Mouse (Mus musculus): Measurements from ENCODE around the gene Ppm1n. TPM values are rescaled to one million over a fixed set of nuclear protein-coding genes. Genes with fewer than 3 reads are reported as not detected.

Ppm1n gene
- 1 to 10 TPM; 3.8 to 5.0 TPM for polyA plus RNA-seq (2017; shearing (Covaris generic))

GRCm38 (mm10) chr7:19279581-19280114, at the start of gene Ppm1n:
Ppm1n (minus strand) TSS chr7:19280064.

GRCm38 (mm10) chr7:19309884-19310641, 30.2 kb upstream of the Ppm1n start, which contains the start of gene Fosb:
Fosb (minus strand) TSS chr7:19310051.

GRCm38 (mm10) chr7:19282385-19282784, 2.5 kb upstream of the Ppm1n start, which contains the start of gene Rtn2:
Rtn2 (plus strand) TSS chr7:19282624.

GRCm38 (mm10) chr7:19271238-19272172, 8.4 kb downstream of the Ppm1n start, which contains the start of gene Vasp:
Vasp (minus strand) TSS chr7:19271817.

GRCm38 (mm10) chr7:19227883-19228792, 51.7 kb downstream of the Ppm1n start, which contains the start of gene Opa3:
Opa3 (plus strand) TSS chr7:19228334.

Other genes with a start within 250 kb of the Ppm1n start
- under 1 TPM in 1 of 2 experiments, not detected in 1; 0.16 TPM for gene Rsph6a, start 225.4 kb downstream of the Ppm1n start, polyA plus RNA-seq (2017; shearing (Covaris generic))
- gene Dmwd, start 203.8 kb downstream of the Ppm1n start, polyA plus RNA-seq (2017; shearing (Covaris generic)) = 1 to 10 TPM in 1 of 2 experiments, not detected in 1; 1.4 TPM
- under 1 TPM; 0.35 to 0.40 TPM for gene Dmpk, start 196.2 kb downstream of the Ppm1n start, polyA plus RNA-seq (2017; shearing (Covaris generic))
- under 1 TPM; 0.15 to 0.88 TPM for gene Six5, start 185.5 kb downstream of the Ppm1n start, polyA plus RNA-seq (2017; shearing (Covaris generic))
- under 1 TPM in 1 of 2 experiments, not detected in 1; 0.11 TPM for gene Gm4969, start 161.7 kb downstream of the Ppm1n start, polyA plus RNA-seq (2017; shearing (Covaris generic))
- gene Fbxo46, start 160.2 kb downstream of the Ppm1n start, polyA plus RNA-seq (2017; shearing (Covaris generic)) = 10 to 100 TPM; 18.1 to 22.6 TPM
- 10 to 100 TPM in 1 of 2 experiments, 1 to 10 TPM in 1; 9.6 to 11.2 TPM for gene Qpctl, start 130.8 kb downstream of the Ppm1n start, polyA plus RNA-seq (2017; shearing (Covaris generic))
- 10 to 100 TPM; 35.0 to 39.0 TPM for gene Snrpd2, start 130.3 kb downstream of the Ppm1n start, polyA plus RNA-seq (2017; shearing (Covaris generic))
- under 1 TPM in 1 of 2 experiments, not detected in 1; 0.39 TPM for gene Gipr, start 113.9 kb downstream of the Ppm1n start, polyA plus RNA-seq (2017; shearing (Covaris generic))
- gene Eml2, start 103.6 kb downstream of the Ppm1n start, polyA plus RNA-seq (2017; shearing (Covaris generic)) = 10 to 100 TPM; 19.8 to 24.3 TPM
- under 1 TPM in 1 of 2 experiments, not detected in 1; 0.27 TPM for gene Gpr4, start 67.5 kb downstream of the Ppm1n start, polyA plus RNA-seq (2017; shearing (Covaris generic))
- gene Opa3, start 51.7 kb downstream of the Ppm1n start, polyA plus RNA-seq (2017; shearing (Covaris generic)) = 10 to 100 TPM; 21.1 to 31.1 TPM
- 100 to 1,000 TPM; 264 to 271 TPM for gene Vasp, start 8.2 kb downstream of the Ppm1n start, polyA plus RNA-seq (2017; shearing (Covaris generic))
- gene Rtn2, start 2.6 kb upstream of the Ppm1n start, polyA plus RNA-seq (2017; shearing (Covaris generic)) = under 1 TPM; 0.49 to 0.80 TPM
- gene Fosb, start 30.0 kb upstream of the Ppm1n start, polyA plus RNA-seq (2017; shearing (Covaris generic)) = 1 to 10 TPM; 2.0 to 3.1 TPM
- gene Ercc1, start 64.7 kb upstream of the Ppm1n start, polyA plus RNA-seq (2017; shearing (Covaris generic)) = 10 to 100 TPM; 75.1 to 88.2 TPM
- gene Cd3eap, start 79.4 kb upstream of the Ppm1n start, polyA plus RNA-seq (2017; shearing (Covaris generic)) = 10 to 100 TPM in 1 of 2 experiments, 1 to 10 TPM in 1; 9.9 to 14.4 TPM
- 1 to 10 TPM in 1 of 2 experiments, under 1 TPM in 1; 0.48 to 1.3 TPM for gene Ppp1r13l, start 79.7 kb upstream of the Ppm1n start, polyA plus RNA-seq (2017; shearing (Covaris generic))
- gene Ercc2, start 101.9 kb upstream of the Ppm1n start, polyA plus RNA-seq (2017; shearing (Covaris generic)) = 10 to 100 TPM in 1 of 2 experiments, 1 to 10 TPM in 1; 9.8 to 12.6 TPM
- gene Klc3, start 124.0 kb upstream of the Ppm1n start, polyA plus RNA-seq (2017; shearing (Covaris generic)) = 10 to 100 TPM; 12.0 to 18.6 TPM
- gene Ckm, start 124.7 kb upstream of the Ppm1n start, polyA plus RNA-seq (2017; shearing (Covaris generic)) = 1 to 10 TPM in 1 of 2 experiments, under 1 TPM in 1; 0.45 to 2.1 TPM
- 1 to 10 TPM; 6.1 to 8.5 TPM for gene Mark4, start 178.8 kb upstream of the Ppm1n start, polyA plus RNA-seq (2017; shearing (Covaris generic))
- gene Exoc3l2, start 183.3 kb upstream of the Ppm1n start, polyA plus RNA-seq (2017; shearing (Covaris generic)) = under 1 TPM in 1 of 2 experiments, not detected in 1; 0.09 TPM
- 1 to 10 TPM; 9.1 to 9.8 TPM for gene Bloc1s3, start 228.3 kb upstream of the Ppm1n start, polyA plus RNA-seq (2017; shearing (Covaris generic))
- gene Trappc6a, start 228.3 kb upstream of the Ppm1n start, polyA plus RNA-seq (2017; shearing (Covaris generic)) = 100 to 1,000 TPM in 1 of 2 experiments, 10 to 100 TPM in 1; 79.0 to 101 TPM
- gene Nkpd1, start 237.8 kb upstream of the Ppm1n start, polyA plus RNA-seq (2017; shearing (Covaris generic)) = under 1 TPM in 1 of 2 experiments, not detected in 1; 0.60 TPM

Measured in inflammation-experienced regulatory T-cells (primary cell).